Mouse (Mus musculus): ENCODE data around the gene Ubtf.
"Not testable (repeated sequence)": the region's sequence is repeated elsewhere in the genome, so short reads cannot be mapped to it uniquely, and the experiment has no call there.

Gene Ubtf

DNA sequence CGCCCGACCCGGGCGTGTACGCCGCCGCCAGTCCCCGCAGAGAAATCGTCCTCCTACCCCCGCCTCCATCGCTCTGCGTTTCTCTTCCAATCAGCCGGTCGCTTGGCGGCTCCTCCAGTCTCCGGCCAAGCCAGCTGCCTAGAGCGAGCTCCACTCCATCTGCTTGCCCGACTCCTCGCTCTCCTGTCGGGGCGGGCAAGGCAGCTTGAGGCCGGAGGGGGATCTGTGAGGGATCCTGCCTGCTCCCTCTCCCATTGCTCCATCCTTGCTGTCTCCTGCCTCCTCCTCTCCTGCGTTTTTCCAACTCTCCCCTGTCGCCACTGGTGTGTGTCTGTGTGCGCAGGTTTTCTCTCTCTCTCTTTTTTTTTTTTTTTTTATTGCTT lies at the start of gene Ubtf:
Gene Ubtf, minus strand, starts transcription at position 333 of the 383 bp plus-strand sequence.
- DNase-seq, result peak; percentile 91

DNA sequence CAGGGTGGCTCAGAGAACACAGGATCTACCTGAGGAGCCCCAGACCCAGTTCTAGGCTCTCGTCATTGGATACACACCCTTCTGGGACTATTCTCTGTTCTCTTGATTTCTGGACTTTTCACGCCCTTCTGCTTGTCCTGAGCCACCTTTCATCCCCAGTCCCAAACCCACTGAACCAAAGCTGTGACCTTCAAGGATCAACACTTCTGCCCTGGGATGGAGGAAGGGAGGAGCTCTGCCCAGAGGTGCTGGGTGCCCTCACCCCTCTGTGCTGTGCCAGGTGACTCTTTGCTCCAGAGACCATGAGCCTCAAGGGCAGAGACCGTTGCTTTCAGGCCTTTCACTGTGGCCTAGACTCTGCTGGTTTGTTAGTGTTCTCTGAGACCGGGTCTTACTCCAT lies 49.7 kb upstream of the Ubtf start:
- DNase-seq, result no peak

DNA sequence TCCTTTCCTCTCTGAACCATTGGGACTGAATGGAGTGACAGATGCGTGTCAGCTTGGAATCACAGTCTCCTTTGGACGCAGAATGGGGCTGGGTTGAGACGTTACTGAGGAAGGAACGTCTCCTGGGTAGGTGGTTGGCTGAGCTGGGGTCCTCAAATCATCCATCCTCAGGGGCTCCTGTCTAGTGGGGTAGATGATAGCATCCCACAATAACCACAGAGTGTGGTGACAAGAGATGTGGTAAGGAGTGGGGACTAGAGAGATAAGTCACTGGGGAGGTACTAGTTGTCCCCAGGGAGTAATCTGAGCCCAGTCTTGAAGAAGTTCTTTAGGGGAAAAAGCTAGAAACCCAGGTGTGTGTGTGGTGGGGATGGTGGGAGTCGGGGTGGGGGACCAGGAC lies 48.8 kb upstream of the Ubtf start:
- DNase-seq, result no peak

DNA sequence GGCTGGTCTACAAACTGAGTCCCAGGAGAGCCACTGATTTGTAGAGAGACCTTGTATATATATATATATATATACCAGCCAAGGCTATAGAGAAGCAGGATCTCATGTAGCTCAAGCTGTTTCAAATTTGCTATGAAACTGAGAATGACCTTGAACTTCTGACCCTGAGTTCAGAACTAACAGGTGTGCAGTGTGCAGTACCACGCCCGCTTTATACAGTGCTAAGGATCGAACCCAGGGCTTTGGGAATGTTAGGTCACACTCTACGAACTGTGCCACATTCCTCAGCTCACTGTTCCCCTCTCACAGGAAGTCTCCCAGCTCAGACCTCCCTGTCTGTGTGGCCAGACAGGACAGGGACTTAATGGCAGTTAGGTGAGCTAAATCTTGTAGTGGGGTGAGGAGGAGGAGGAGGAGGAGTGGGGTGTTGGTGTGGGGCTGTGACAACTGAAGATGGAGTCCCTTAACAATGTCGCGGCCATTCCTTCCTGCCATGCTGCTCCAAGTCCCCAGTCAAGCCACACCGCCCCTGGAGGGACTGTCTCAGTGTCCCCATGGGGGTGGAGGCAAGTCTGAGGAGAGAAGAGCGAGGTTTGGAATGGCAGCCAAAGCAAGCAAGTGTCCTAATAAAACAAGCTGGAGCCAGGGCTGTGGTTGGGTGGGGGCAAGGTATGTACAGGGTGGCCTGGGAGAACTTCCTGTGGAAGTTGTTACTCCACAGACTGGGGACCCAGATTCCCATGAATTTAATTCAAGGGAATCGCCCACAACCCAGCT lies 48.1 kb upstream of the Ubtf start:
- no peak for DNase-seq

DNA sequence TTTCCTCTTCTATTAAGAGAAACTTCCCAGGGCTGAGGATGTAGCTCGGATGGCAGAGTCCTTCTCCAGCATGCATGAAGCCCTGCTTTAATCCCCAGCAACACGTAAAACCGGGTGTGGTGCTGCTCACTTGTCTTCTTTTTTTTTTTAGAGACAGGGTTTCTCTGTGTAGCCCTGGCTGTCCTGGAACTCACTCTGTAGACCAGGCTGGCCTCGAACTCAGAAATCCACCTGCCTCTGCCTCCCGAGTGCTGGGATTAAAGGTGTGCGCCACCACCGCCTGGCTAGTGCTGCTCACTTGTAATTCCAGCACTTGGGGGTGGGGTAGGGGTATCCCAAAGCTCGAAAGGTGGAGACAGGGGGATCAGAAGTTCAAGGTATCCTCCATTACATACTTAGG lies 46.6 kb upstream of the Ubtf start, which contains the start of gene Slc4a1:
Gene Slc4a1, minus strand, starts transcription at position 101 of the 400 bp plus-strand sequence.
- not testable (repeated sequence) for DNase-seq

GRCm38 (mm10) chr11:102365699-102366098 lies 46.2 kb upstream of the Ubtf start:
- no peak for DNase-seq

DNA sequence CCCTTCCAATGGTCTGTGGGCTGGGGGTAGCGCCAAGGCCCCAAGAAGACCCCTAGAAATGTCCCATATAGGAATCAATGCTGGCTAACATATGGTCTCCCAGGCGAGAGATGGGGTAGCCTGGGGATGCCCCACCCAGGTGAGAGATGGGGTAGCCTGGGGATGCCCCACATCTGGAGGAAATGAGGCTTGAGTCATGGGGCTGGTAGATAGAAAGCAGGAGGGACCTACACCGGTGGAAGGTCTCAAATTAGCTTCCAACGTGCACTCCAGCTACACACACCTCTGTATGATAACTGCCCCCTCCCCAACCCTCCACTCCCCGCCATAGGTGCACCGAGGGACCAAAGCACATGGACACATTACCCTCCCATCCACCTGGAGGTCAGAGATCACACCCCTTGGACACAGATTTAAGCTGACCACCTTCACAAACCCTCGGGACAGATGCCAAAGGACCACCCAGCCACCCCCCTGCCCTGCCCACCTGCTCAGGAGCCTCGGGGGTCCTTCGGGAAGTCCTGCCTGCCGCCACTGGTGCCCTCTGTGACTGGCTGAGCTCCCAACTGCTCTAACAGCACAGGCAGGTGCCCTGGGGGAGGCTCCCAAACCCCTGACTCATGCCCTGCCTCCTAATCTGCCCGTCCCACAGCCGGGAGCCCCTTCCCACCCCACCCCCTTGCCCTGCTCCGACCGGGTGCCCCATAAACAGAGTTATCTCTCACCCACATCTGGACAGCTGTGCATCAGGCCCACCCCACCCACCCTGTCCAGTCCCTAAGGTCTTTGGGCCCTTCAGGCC lies 45.2 kb upstream of the Ubtf start:
- DNase-seq, result no peak

- DNase-seq, result no peak
These were observed 44.1 kb upstream of the Ubtf start for GRCm38 (mm10) chr11:102363623-102364022.

DNA sequence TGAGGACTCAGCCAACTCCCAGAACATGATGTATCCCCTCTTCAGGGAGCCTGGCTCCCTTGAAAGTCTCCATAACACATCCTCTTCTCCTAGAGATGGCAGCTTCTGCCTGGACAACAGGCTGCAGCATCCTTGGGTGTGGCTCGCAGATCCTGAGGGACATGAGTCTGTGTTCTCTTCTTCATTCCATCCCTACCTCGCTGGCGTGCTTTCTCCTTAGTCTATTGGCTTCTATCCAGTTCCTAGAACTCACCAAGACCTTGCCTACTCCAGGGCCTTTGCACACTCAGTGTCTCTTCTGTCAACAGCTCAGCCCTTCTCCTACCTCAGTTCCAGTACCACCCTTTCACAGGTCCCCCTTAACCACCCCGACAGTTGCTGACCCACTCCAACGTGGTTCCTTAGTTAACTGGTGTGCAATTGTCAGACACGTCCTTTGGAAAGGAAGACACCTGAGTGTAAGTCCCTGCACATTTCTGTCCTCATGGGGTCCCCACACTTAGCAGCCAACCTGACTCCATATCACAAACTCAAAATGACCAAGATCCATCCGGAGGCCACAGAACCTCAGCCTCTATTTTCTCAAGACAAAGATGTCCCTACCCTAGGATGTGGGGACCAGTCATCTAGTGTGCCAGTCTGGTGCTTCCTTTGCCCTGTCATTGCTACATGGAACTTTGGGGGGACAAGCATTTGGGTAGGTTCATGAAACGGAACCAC lies 42.4 kb upstream of the Ubtf start:
- no peak for DNase-seq

- no peak for DNase-seq
These were observed 38.8 kb upstream of the Ubtf start for GRCm38 (mm10) chr11:102358365-102358764.

DNA sequence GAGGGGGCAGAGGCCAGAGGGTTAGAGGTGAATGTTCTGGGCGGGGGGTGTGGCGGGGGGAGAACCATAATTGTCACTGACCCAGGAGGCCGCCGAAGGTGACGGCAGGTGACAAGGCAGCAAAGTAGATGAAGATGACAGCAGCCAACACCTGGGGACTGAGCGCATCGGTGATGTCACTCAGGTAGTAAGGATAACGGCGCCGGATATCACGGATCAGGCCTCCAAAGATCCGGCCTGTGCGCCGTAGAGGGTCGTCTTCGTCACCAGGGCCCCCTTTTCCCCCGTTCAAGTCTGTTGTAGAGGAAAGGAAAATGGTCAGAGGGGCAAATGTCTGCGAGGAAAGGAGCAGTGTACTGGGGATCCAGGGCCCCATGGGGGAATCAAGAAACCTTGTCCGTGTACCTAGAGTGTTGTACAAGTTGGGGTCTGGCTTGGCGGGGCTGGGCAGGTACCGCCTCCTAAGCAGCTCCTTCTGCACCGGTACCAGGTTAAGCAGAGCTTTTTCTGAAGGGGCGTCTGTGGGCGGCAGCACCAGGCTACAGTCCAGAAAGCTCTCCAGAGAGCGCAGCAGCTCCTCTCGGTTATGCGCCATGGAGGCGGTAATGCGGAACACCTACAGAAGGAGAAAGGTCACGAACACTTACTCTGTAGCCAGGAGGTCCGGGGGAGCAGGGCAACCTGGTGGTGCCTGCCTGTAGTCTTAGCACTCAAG lies 37.3 kb upstream of the Ubtf start:
- no peak for DNase-seq

DNA sequence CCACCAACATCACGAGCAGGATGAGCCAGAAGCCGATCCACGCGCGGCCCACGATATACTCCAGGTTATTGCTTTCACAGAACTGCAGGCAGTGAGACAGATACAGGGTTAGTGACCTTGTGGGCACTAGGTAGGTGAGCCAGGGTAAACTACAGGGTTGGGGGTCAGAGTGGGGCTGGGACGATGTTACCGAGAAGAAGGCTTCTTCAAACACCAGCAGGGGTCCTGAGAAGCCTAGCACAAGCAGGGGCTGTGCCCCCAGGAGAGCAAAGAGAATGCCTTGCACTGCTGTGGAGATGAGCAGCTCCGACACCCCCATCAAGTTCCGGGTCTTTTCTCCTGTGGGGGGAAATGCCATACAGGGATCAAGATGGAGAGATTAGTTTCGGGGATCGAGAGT lies 36.6 kb upstream of the Ubtf start:
- DNase-seq, result no peak

DNA sequence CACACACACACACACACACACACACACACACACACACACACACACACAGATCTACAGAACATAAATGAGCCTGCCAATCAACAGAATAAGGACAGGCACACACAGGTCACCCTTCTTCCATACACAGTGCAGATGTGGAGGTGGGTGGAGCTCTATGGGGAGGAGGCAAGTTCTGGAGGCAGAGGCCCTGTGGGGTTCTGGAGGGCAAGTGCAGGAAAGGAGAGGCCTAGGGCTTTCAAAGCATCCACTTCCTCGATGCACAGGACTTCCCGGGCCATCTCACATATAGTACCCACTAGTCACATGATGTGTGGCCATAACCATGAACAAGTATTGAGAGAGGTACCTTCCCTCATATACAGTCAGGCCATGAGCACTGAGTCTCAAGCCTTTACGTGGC lies 36.0 kb upstream of the Ubtf start:
- DNase-seq, result no peak

GRCm38 (mm10) chr11:102353021-102353431 lies 33.5 kb upstream of the Ubtf start:
- DNase-seq, result peak; percentile 70

DNA sequence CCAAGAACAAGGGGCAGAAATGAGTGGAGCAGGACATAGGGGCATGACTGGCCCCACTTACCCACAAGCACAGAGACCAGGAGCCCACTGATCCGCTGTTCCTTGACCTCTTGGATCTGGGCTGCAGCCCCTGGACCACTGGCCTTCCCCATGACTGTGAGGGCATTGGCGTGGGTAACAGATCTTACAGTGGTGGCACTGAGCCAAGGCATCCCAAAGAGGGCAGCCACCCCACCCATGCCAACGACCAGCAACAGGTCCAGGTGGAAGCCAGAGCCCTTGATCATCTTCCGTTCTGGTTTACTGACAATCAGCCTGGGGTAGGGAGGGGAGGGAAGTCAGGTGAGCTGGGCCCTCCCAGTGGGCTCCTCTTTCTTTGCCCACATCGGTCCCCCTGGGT lies 32.8 kb upstream of the Ubtf start:
- DNase-seq, result no peak

DNA sequence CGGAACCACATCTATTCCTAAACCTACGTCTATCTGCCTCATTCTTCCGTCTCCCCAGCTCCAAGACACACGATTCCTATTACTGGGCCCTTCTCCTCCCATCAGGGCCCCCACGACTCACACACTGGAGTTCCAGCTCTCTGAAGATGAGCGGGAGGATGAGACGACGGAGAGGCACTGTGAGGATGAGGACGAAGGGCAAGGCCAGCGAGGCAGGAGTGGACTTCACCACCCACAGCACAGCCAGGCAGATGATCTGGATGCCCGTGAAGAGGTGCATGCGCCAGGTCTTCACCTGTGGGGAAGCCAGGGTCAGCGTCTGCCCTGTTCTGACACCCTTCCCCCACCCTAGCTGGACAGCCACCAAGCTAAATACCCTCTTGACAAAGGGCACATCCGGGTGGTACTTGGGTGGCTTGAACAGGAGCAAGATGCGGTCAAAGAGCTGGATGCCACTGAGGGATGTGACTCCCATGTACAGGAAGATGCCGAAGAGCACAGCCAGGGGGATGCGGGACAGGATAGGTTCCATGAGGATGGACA lies 31.5 kb upstream of the Ubtf start:
- DNase-seq, result no peak

GRCm38 (mm10) chr11:102350416-102350815 lies 30.9 kb upstream of the Ubtf start:
- DNase-seq, result no peak

DNA sequence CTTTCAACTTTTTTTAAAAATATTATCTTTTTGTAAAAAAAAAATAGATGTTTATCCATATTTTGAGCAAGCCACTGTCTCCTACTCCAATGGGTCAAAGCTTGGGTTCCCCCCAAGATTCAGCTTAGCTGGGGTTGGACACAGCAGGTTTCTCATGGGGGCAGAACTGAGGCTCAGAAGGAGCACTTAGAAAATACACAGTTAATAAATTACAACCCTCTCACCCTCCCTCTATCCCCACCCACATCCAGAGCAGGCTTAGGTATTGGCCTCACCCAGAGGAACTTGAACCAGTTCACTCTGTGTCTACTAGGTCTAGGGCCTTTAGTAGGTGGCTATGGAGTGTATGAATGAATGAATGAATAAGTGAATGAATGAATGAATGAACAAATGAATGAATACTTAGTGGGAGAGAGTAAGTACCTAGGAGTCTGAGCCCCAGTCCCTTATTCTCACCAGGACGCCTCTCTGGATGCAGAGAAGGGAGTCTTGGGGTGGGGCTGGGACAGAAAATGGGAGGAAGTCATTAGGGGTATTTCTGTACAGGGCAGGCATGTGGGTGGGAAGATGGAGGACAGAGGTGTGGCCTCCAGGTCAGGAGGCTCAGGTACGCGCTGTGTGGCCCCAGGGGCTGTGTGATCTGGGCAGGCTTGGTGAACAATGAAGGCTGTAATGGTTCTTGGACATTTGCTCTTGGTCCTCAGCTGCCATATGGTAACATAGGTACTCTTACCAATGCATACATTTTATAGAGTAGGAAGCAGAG lies 29.8 kb upstream of the Ubtf start:
- no peak for DNase-seq

- DNase-seq, result no peak
These were observed 29.2 kb upstream of the Ubtf start for GRCm38 (mm10) chr11:102348771-102349170.

- DNase-seq, result no peak
These were observed 28.6 kb upstream of the Ubtf start for GRCm38 (mm10) chr11:102348101-102348585.

GRCm38 (mm10) chr11:102347683-102348082 lies 28.1 kb upstream of the Ubtf start:
- no peak for DNase-seq

DNA sequence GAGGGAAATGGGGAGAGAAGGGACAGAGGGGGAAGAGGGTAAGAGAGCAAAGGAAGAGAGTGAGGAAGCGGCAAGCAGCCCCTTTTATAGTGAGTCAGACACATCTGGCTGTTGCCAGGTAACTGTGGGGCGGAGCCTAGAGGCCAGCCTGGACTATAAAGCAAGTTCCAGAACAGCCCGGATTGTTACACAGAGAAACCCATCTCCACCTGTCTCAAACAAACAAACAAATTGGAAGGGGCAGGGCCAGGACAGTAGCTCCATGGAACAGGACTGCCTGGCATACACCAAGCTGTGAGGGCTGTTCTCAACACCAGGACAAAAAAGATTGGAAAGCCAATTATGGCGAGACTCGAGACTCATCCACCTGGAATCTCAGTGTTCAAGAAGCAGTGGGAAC lies 27.4 kb upstream of the Ubtf start:
- no peak for DNase-seq

Measured in cerebellum, adult 8-10 months (tissue).